Mouse (Mus musculus): ENCODE results near the gene Unc93a2.
"Not testable (repeated sequence)": the region's sequence is repeated elsewhere in the genome, so short reads cannot be mapped to it uniquely, and the experiment has no call there.

Unc93a2 gene

GRCm38 (mm10) chr17:7371879-7372278 is 13.4 kb downstream of the Unc93a2 start, which contains the start of gene Gm49630:
Gene Gm49630, minus strand, starts transcription at chr17:7371979.
- DNase-seq (ENCODE audit: low spot score), result not testable (repeated sequence)

- not testable (repeated sequence) for DNase-seq (ENCODE audit: low spot score)
Observed at GRCm38 (mm10) chr17:7369401-7369800, 15.9 kb downstream of the Unc93a2 start.

- DNase-seq (ENCODE audit: low spot score), result not testable (repeated sequence)
Observed at GRCm38 (mm10) chr17:7366676-7367374, 18.4 kb downstream of the Unc93a2 start.

GRCm38 (mm10) chr17:7366265-7366664 is 19.0 kb downstream of the Unc93a2 start:
- not testable (repeated sequence) for DNase-seq (ENCODE audit: low spot score)

- DNase-seq (ENCODE audit: low spot score), result not testable (repeated sequence)
Observed at GRCm38 (mm10) chr17:7365615-7366014, 19.6 kb downstream of the Unc93a2 start.

- not testable (repeated sequence) for DNase-seq (ENCODE audit: low spot score)
Observed at GRCm38 (mm10) chr17:7360749-7361465, 24.4 kb downstream of the Unc93a2 start.

GRCm38 (mm10) chr17:7359806-7360205 is 25.5 kb downstream of the Unc93a2 start:
- DNase-seq (ENCODE audit: low spot score), result not testable (repeated sequence)

- not testable (repeated sequence) for DNase-seq (ENCODE audit: low spot score)
Observed at GRCm38 (mm10) chr17:7352596-7352995, 32.7 kb downstream of the Unc93a2 start, which contains the start of gene Ttll2. Gene Ttll2, minus strand, starts transcription at chr17:7352696.

- DNase-seq (ENCODE audit: low spot score), result not testable (repeated sequence)
Observed at GRCm38 (mm10) chr17:7348765-7349164, 36.5 kb downstream of the Unc93a2 start.

GRCm38 (mm10) chr17:7337381-7337780 is 47.9 kb downstream of the Unc93a2 start:
- not testable (repeated sequence) for DNase-seq (ENCODE audit: low spot score)

- not testable (repeated sequence) for DNase-seq (ENCODE audit: low spot score)
Observed at GRCm38 (mm10) chr17:7332745-7333144, 52.5 kb downstream of the Unc93a2 start.

GRCm38 (mm10) chr17:7326415-7326814 is 58.8 kb downstream of the Unc93a2 start:
- not testable (repeated sequence) for DNase-seq (ENCODE audit: low spot score)

- not testable (repeated sequence) for DNase-seq (ENCODE audit: low spot score)
Observed at GRCm38 (mm10) chr17:7324346-7324745, 60.9 kb downstream of the Unc93a2 start, which contains the start of gene Tcp10a. Gene Tcp10a, plus strand, starts transcription at chr17:7324646.

- DNase-seq (ENCODE audit: low spot score), result not testable (repeated sequence)
Observed at GRCm38 (mm10) chr17:7319789-7320188, 65.5 kb downstream of the Unc93a2 start.

- not testable (repeated sequence) for DNase-seq (ENCODE audit: low spot score)
Observed at GRCm38 (mm10) chr17:7315693-7316382, 69.4 kb downstream of the Unc93a2 start.
